Mouse (Mus musculus) cortical plate, adult 2 months (tissue): ENCODE data around the gene Polr1e.

Experiments
- CTCF ChIP-seq: fragments of 200-500 bp; IDR thresholded peaks from 2 replicates; pipeline ENCODE4 v1.5.1; 2011; ENCODE audit warnings: mild to moderate bottlenecking, control low read depth, low read length; ENCODE audit not compliant: insufficient read depth; ENCODE audit errors: extremely low read depth
- POLR2A ChIP-seq: fragments of 200-500 bp; IDR thresholded peaks from 2 replicates; pipeline ENCODE4 v1.6.1; 2011; ENCODE audit warnings: mild to moderate bottlenecking, low read length, control low read depth; ENCODE audit not compliant: insufficient read depth; ENCODE audit errors: extremely low read depth

GRCm38 (mm10) chr4:45019009-45019408 is 626 bp downstream of the Polr1e start:
- TF ChIP-seq CTCF (no peak), POLR2A (no peak)
